Mouse (Mus musculus) liver, postnatal 0 days (tissue): ENCODE results near the gene Stard13. TPM values are rescaled to one million over a fixed set of nuclear protein-coding genes. Genes with fewer than 3 reads are reported as not detected.

Source experiments
- ATAC-seq: fragments of 200-750 bp; cut with Nextera tagmentation; 2 replicates; pipeline ENCODE4 v1.8.0; 2017; ENCODE audit warnings: mild to moderate bottlenecking, moderate library complexity
- DNase-seq: peaks from one replicate; pipeline ENCODE4 v3.0.0-alpha.2; 2016
- H3K27ac ChIP-seq: fragments of 300-500 bp; sonication (generic); 2 replicates; pipeline ENCODE4 v1.5.1; 2014; ENCODE audit warnings: antibody characterized with exemption, moderate library complexity, mild to moderate bottlenecking, low read depth
- H3K27me3 ChIP-seq: fragments of 300-500 bp; sonication (generic); 2 replicates; pipeline ENCODE4 v1.6.1; 2014; ENCODE audit warnings: low read length, control low read depth, mixed read lengths; ENCODE audit not compliant: insufficient read depth
- H3K36me3 ChIP-seq: fragments of 300-500 bp; sonication (generic); replicated peaks from 2 replicates; pipeline ENCODE4 v1.6.1; 2014; ENCODE audit warnings: mild to moderate bottlenecking, control low read depth, low read length, moderate library complexity, mixed read lengths; ENCODE audit not compliant: insufficient read depth
- H3K4me1 ChIP-seq: fragments of 300-500 bp; sonication (generic); 2 replicates; pipeline ENCODE4 v1.6.1; 2014; ENCODE audit warnings: antibody characterized with exemption, mild to moderate bottlenecking, control low read depth; ENCODE audit not compliant: insufficient read depth
- H3K4me2 ChIP-seq: fragments of 300-500 bp; sonication (generic); 2 replicates; pipeline ENCODE4 v1.6.1; 2014; ENCODE audit warnings: low read depth, mild to moderate bottlenecking, low read length, moderate library complexity, mixed read lengths
- H3K4me3 ChIP-seq: fragments of 300-500 bp; sonication (generic); 2 replicates; pipeline ENCODE4 v1.5.1; 2014; ENCODE audit warnings: low read depth, low read length
- H3K9ac ChIP-seq: fragments of 300-500 bp; sonication (generic); replicated peaks from 2 replicates; pipeline ENCODE4 v1.6.1; 2014; ENCODE audit warnings: mild to moderate bottlenecking, moderate library complexity
- H3K9me3 ChIP-seq: fragments of 300-500 bp; sonication (generic); 2 replicates; pipeline ENCODE4 v1.6.1; 2016; ENCODE audit warnings: mild to moderate bottlenecking, control low read depth, low read length, mixed read lengths
- CTCF ChIP-seq: sonication (generic); IDR thresholded peaks from 2 replicates; pipeline ENCODE4 v1.5.1; 2016; ENCODE audit warnings: antibody characterized with exemption, low read depth
- EP300 ChIP-seq: IDR thresholded peaks from 2 replicates; pipeline ENCODE4 v1.6.1; 2016; ENCODE audit warnings: antibody characterized with exemption, low read depth, mild to moderate bottlenecking
- WGBS: fragments of 180-500 bp; shearing (Covaris S2); extraction: QIAGEN DNeasy Blood & Tissue Kit; methylation state at CpG from one replicate; pipeline ENCODE4 v1.1.7; 2014; ENCODE audit not compliant: insufficient replicate concordance; 5-methylcytosine and 5-hydroxymethylcytosine counted together
- polyA plus RNA-seq: library from polyadenylated mRNA; unstranded; fragments of >200 nt; fragmentation: Nextera tagmentation; extraction: Ambion mirVana; gene quantifications from 2 replicates; pipeline ENCODE4 v1.2.1, GENCODE M21; 2015

The Stard13 gene
- polyA plus RNA-seq, 1 experiment from 2014 or later: 1.0 TPM

GRCm38 (mm10) chr5:151155247-151155646 is 78.4 kb downstream of the Stard13 start:
- DNase-seq (no peak), ATAC-seq (no peak)
- no peak overlapping the region for H3K4me2 ChIP-seq
- H3K27me3 ChIP-seq: no peaks in the 10 kb centered on the region
- WGBS: 69% methylated on average over 1 of the region's 1 CpGs
- peaks cover 10% of the 10 kb centered on the region for H3K4me1 ChIP-seq
- H3K36me3 ChIP-seq: no peaks in the 10 kb centered on the region
- no peak overlapping the region for H3K4me3 ChIP-seq
- H3K9me3 ChIP-seq: no peaks in the 10 kb centered on the region
- TF ChIP-seq CTCF: no peak
- no peak for TF ChIP-seq EP300
- no peak overlapping the region for H3K9ac ChIP-seq
- peak overlapping the region; percentile 55; the same call in 1 of the 2 replicates for H3K27ac ChIP-seq

DNA sequence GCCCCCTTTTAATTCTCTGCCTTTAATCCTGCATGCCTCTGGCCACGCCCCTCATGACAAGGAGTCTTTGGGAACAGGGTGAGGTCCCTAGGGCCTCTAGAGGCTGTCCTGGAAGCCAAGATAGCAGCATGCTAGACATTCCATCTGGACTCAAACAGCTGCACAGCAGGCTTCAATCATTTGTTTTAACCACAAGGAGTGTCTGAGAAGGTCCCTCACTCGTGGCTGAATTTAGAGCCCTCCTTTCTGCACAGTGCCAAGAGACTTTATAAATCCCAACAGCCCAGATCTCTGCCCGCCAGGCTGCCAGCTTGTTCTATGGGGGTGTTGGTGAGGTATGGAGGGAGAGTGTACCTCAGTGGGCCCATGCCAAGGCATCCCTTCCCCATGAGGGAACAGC is 78.9 kb downstream of the Stard13 start:
- Histone ChIP-seq H3K27ac (peak overlapping the region; percentile 55; the same call in 1 of the 2 replicates), H3K27me3 (no peaks in the 10 kb centered on the region), H3K36me3 (no peaks in the 10 kb centered on the region), H3K4me1 (peaks cover 10% of the 10 kb centered on the region), H3K9me3 (no peaks in the 10 kb centered on the region), H3K9ac (no peak overlapping the region), H3K4me3 (no peak overlapping the region), H3K4me2 (no peak overlapping the region)
- ATAC-seq (peak; percentile 35; the same call in 1 of the 2 replicates), DNase-seq (no peak)
- TF ChIP-seq EP300 (no peak), CTCF (no peak)
- WGBS: 51% methylated on average over 3 of the region's 3 CpGs

- H3K27me3 ChIP-seq: no peaks in the 10 kb centered on the region
- H3K9me3 ChIP-seq: no peaks in the 10 kb centered on the region
- DNase-seq: no peak
- 0 out of 2 replicates have a peak overlapping the region, but pooled peaks have one; percentile 55 for H3K27ac ChIP-seq
- H3K36me3 ChIP-seq: no peaks in the 10 kb centered on the region
- peak; percentile 59 for ATAC-seq
- H3K4me2 ChIP-seq: 0 out of 2 replicates have a peak overlapping the region, but pooled peaks have one; percentile 19
- no peak overlapping the region for H3K4me3 ChIP-seq
- TF ChIP-seq EP300 (no peak), CTCF (no peak)
- H3K4me1 ChIP-seq: peaks cover 10% of the 10 kb centered on the region
- 61% methylated on average over 4 of the region's 4 CpGs for WGBS
- no peak overlapping the region for H3K9ac ChIP-seq
These were observed 79.6 kb downstream of the Stard13 start for GRCm38 (mm10) chr5:151154030-151154429.

- Histone ChIP-seq H3K4me3 (no peak overlapping the region), H3K27ac (no peak overlapping the region), H3K9me3 (no peaks in the 10 kb centered on the region), H3K9ac (no peak overlapping the region), H3K4me1 (peaks cover 10% of the 10 kb centered on the region), H3K4me2 (no peak overlapping the region), H3K36me3 (no peaks in the 10 kb centered on the region), H3K27me3 (no peaks in the 10 kb centered on the region)
- TF ChIP-seq EP300 (no peak), CTCF (no peak)
- DNase-seq (no peak), ATAC-seq (no peak)
- 80% methylated on average over 9 of the region's 9 CpGs for WGBS
These were observed 82.1 kb downstream of the Stard13 start for GRCm38 (mm10) chr5:151151549-151151948.

DNA sequence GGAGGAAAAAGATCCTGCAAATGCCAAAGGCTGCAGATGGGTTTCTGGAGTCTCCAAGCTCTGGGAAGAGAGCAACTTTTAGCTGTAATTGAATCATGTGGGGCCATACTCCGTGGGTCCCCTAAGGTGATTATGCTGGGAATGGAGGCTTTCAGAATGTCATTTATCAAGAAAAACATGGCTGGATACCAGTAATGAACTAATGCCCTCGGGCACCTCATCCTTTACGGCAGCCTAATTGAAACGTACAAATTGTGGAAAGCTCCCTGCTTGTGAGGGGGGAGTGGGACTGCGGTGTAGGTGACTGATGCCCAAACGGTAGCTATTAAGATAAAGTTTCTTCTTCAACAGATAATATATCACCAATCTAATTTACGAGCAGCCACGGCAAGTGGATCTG is 84.1 kb downstream of the Stard13 start:
- TF ChIP-seq EP300 (no peak), CTCF (no peak)
- no peaks in the 10 kb centered on the region for H3K36me3 ChIP-seq
- WGBS: 76% methylated on average over 8 of the region's 8 CpGs

GRCm38 (mm10) chr5:151148079-151148478 is 85.6 kb downstream of the Stard13 start:
- ATAC-seq (no peak), DNase-seq (no peak)
- Histone ChIP-seq H3K9me3 (no peaks in the 10 kb centered on the region), H3K9ac (no peak overlapping the region), H3K4me3 (no peak overlapping the region), H3K4me2 (no peak overlapping the region), H3K36me3 (no peaks in the 10 kb centered on the region), H3K27ac (no peak overlapping the region), H3K4me1 (peaks cover 4% of the 10 kb centered on the region), H3K27me3 (no peaks in the 10 kb centered on the region)
- WGBS: 76% methylated on average over 4 of the region's 4 CpGs
- TF ChIP-seq EP300 (no peak), CTCF (no peak)

More for the DNA sequence above, 84.1 kb downstream of the Stard13 start:
- H3K27me3 ChIP-seq: no peaks in the 10 kb centered on the region
- H3K4me3 ChIP-seq: no peak overlapping the region
- DNase-seq (no peak), ATAC-seq (no peak)
- no peak overlapping the region for H3K9ac ChIP-seq
- no peak overlapping the region for H3K27ac ChIP-seq
- H3K4me2 ChIP-seq: no peak overlapping the region
- peaks cover under 1% of the 10 kb centered on the region; the same call in 1 of the 2 replicates for H3K4me1 ChIP-seq
- H3K9me3 ChIP-seq: no peaks in the 10 kb centered on the region

- no peak for TF ChIP-seq EP300
- TF ChIP-seq CTCF: no peak
- Histone ChIP-seq H3K36me3 (no peaks in the 10 kb centered on the region), H3K4me2 (no peak overlapping the region), H3K9ac (no peak overlapping the region), H3K27ac (no peak overlapping the region), H3K4me1 (peaks cover 12% of the 10 kb centered on the region), H3K4me3 (no peak overlapping the region), H3K9me3 (no peaks in the 10 kb centered on the region), H3K27me3 (no peaks in the 10 kb centered on the region)
- 70% methylated on average over 5 of the region's 5 CpGs for WGBS
- DNase-seq: no peak
- ATAC-seq: no peak
These were observed 87.8 kb downstream of the Stard13 start for GRCm38 (mm10) chr5:151145807-151146206.
